Mouse (Mus musculus) kidney, postnatal 0 days (tissue): ENCODE measurements around the gene Samd5. TPM values are rescaled to one million over a fixed set of nuclear protein-coding genes. Genes with fewer than 3 reads are reported as not detected.

ENCODE experiments used
- ATAC-seq: fragments of 200-750 bp; cut with Nextera tagmentation; replicated peaks from 2 replicates; pipeline ENCODE4 v1.8.0; 2017; ENCODE audit warnings: low read depth, moderate number of reproducible peaks, moderate TSS enrichment, moderate library complexity; ENCODE audit not compliant: low FRiP score
- DNase-seq: peaks from one replicate; pipeline ENCODE4 v3.0.0-alpha.2; 2016; ENCODE audit warnings: low spot score
- H3K27ac ChIP-seq: fragments of 300-500 bp; sonication (generic); 2 replicates; pipeline ENCODE4 v1.5.1; 2014; ENCODE audit warnings: mild to moderate bottlenecking
- H3K27me3 ChIP-seq: fragments of 300-500 bp; sonication (generic); 2 replicates; pipeline ENCODE4 v1.6.1; 2014; ENCODE audit warnings: low read length, mixed read lengths; ENCODE audit not compliant: insufficient read depth
- H3K36me3 ChIP-seq: fragments of 300-500 bp; sonication (generic); 2 replicates; pipeline ENCODE4 v1.6.1; 2014; ENCODE audit warnings: low read length, mixed read lengths; ENCODE audit not compliant: insufficient read depth
- H3K4me1 ChIP-seq: fragments of 300-500 bp; sonication (generic); replicated peaks from 2 replicates; pipeline ENCODE4 v1.6.1; 2014; ENCODE audit warnings: antibody characterized with exemption, low read length, mixed read lengths; ENCODE audit not compliant: insufficient read depth
- H3K4me2 ChIP-seq: fragments of 300-500 bp; sonication (generic); 2 replicates; pipeline ENCODE4 v1.6.1; 2014; ENCODE audit warnings: mild to moderate bottlenecking, low read length, moderate library complexity, mixed read lengths
- H3K4me3 ChIP-seq: fragments of 300-500 bp; sonication (generic); replicated peaks from 2 replicates; pipeline ENCODE4 v1.5.1; 2014; ENCODE audit warnings: low read depth, low read length
- H3K9ac ChIP-seq: fragments of 300-500 bp; sonication (generic); 2 replicates; pipeline ENCODE4 v1.6.1; 2014; ENCODE audit warnings: low read depth, low read length
- H3K9me3 ChIP-seq: fragments of 300-500 bp; sonication (generic); replicated peaks from 2 replicates; pipeline ENCODE4 v1.6.1; 2016; ENCODE audit warnings: low read length, inconsistent platforms, mixed read lengths
- CTCF ChIP-seq: IDR thresholded peaks from 2 replicates; pipeline ENCODE4 v1.5.1; 2016; ENCODE audit warnings: antibody characterized with exemption, low read depth, mild to moderate bottlenecking, moderate library complexity
- WGBS: fragments of 180-500 bp; shearing (Covaris S2); extraction: QIAGEN DNeasy Blood & Tissue Kit; methylation state at CpG from one replicate; pipeline ENCODE4 v1.1.7; 2014; 5-methylcytosine and 5-hydroxymethylcytosine counted together
- polyA plus RNA-seq: library from polyadenylated mRNA; unstranded; fragments of >200 nt; fragmentation: Nextera tagmentation; extraction: Ambion mirVana; gene quantifications from 2 replicates; pipeline ENCODE4 v1.2.1, GENCODE M21; 2015

Gene Samd5
- polyA plus RNA-seq, 1 experiment from 2014 or later: 1.7 TPM

DNA sequence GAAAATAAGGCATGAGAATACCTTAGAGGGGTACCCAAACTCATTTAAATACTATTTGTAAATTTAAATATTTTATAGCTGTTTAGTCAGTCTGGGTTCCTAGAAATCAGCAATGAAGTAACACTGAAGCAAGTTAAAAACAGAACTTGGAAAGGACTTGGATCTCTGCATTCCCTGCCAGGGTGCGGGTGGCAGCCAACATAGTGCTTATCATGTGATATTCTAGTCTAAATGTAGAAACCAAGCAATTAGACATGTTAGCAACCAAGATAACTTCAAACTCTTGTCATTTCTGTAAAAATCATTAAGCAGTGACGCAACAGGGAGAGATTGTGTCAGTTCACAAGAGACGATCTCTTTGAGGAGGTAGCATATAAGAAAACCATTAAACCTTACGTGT lies 32.9 kb downstream of the Samd5 start:
- TF ChIP-seq CTCF: no peak
- Histone ChIP-seq H3K27me3 (no peaks in the 10 kb centered on the region), H3K4me2 (no peak overlapping the region), H3K9me3 (no peaks in the 10 kb centered on the region), H3K4me1 (no peaks in the 10 kb centered on the region), H3K36me3 (no peaks in the 10 kb centered on the region), H3K27ac (no peak overlapping the region), H3K9ac (no peak overlapping the region), H3K4me3 (no peak overlapping the region)
- WGBS: 91% methylated on average over 4 of the region's 4 CpGs
- DNase-seq (no peak), ATAC-seq (no peak)

DNA sequence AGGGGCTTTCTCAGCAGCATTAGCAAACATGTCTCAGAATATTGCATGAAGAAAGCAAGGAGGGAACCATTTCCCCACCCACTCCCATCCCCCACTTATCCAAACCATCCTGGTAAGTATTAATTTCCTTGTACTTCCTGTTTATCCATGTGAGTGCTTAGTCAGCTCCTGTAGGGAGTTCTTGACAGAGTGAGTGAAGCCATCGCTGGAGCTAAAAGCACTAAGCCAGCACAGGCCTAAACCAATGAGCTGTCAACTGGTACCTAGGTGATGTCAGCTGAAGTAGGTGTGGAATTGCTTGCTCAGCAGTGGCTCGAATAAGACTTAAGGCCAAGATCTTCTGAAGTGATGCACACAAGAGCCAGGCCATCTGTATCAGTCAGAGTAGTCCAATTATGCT lies 34.3 kb downstream of the Samd5 start:
- Histone ChIP-seq H3K4me3 (no peak overlapping the region), H3K9me3 (no peaks in the 10 kb centered on the region), H3K4me2 (no peak overlapping the region), H3K36me3 (no peaks in the 10 kb centered on the region), H3K4me1 (no peaks in the 10 kb centered on the region), H3K9ac (no peak overlapping the region), H3K27ac (no peak overlapping the region), H3K27me3 (no peaks in the 10 kb centered on the region)
- ATAC-seq: no peak
- TF ChIP-seq CTCF: no peak
- no peak for DNase-seq
- 59% methylated on average over 2 of the region's 2 CpGs for WGBS

DNA sequence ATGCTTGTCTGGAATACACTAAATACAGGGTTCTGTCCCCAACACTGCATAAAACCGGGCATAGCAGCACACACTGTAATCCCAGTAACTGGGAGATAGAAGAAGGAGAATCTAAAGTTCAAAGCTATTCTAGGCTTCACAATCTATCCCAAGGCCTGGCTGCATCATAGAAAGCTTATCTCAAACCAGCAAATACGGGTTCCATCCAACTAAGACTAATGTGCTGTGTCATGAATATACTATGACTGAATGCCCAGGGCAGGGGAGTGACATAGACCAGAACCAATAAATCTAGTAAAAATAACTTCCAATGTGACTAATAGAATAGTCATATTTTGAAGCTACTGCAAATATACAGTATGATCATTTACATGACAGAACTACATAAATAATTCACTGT lies 35.0 kb downstream of the Samd5 start:
- ATAC-seq: no peak
- TF ChIP-seq CTCF: no peak
- Histone ChIP-seq H3K4me1 (no peaks in the 10 kb centered on the region), H3K9me3 (no peaks in the 10 kb centered on the region), H3K36me3 (no peaks in the 10 kb centered on the region), H3K4me3 (no peak overlapping the region), H3K27ac (no peak overlapping the region), H3K4me2 (no peak overlapping the region), H3K9ac (no peak overlapping the region), H3K27me3 (no peaks in the 10 kb centered on the region)
- no peak for DNase-seq
- WGBS: 63% methylated on average over 2 of the region's 2 CpGs

DNA sequence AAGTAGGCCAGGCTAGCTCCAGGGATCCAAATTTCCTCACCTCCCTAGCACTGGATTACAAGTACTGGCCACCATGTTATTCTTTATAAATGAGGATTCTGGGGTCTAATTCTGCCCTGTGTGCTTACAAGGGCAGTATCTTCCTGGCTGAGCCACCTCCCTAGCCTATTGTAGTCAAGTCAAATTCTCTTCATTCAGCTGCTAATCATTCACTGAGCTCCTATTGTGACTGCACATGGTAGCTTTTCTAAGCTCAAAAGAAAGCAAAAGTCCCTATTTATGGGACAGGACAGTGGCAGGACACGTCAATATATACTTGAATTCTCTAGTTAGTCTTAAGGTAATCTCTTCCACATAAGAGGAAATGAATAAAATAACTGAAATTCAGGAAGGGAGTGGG lies 49.7 kb downstream of the Samd5 start:
- Histone ChIP-seq H3K4me3 (no peak overlapping the region), H3K9ac (no peak overlapping the region), H3K27ac (no peak overlapping the region), H3K36me3 (no peaks in the 10 kb centered on the region), H3K4me1 (no peaks in the 10 kb centered on the region), H3K9me3 (no peaks in the 10 kb centered on the region), H3K27me3 (no peaks in the 10 kb centered on the region), H3K4me2 (no peak overlapping the region)
- TF ChIP-seq CTCF: no peak
- 72% methylated on average over 1 of the region's 1 CpGs for WGBS
- no peak for DNase-seq
- ATAC-seq: no peak

DNA sequence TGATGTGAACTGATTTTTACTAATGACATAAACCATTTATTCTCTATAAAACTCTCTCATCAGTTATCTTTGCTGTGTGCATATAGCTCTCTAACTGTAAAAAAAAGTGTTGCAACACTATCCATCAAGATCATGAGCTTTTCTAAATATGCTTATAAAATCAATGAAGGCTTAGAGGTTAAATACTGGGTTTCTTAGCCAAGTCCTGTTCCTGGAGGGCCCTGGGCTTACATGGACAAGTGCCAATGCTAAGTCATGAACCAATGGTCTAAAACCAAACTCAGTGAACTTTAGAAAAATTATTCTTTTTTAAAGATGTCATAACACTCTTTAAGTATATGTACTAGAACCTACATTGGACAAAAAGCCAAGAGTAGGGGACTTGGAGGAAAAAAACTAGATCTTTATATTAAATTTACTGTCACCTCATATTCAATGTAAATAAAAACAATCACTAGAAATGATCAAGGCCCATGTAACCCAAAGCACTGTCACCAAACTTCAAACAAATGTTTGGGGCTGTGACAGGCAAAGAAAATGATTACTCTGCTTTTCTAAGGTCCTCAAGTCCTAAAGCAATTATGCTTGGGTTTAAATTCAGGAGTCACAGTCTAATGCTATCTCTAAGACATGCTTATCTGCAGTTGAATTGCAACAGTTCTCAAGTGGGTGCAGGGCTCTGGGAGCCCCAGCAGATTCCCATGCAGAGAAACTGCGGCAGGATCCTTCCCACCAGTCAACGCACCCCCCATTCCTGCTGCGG lies 52.9 kb downstream of the Samd5 start:
- ATAC-seq (no peak), DNase-seq (no peak)
- H3K36me3 ChIP-seq: no peaks in the 10 kb centered on the region
- no peaks in the 10 kb centered on the region for H3K9me3 ChIP-seq
- no peaks in the 10 kb centered on the region for H3K27me3 ChIP-seq
- 85% methylated on average over 3 of the region's 3 CpGs for WGBS
- no peak overlapping the region for H3K4me2 ChIP-seq
- TF ChIP-seq CTCF: no peak
- no peak overlapping the region for H3K9ac ChIP-seq
- no peak overlapping the region for H3K27ac ChIP-seq
- no peaks in the 10 kb centered on the region for H3K4me1 ChIP-seq
- no peak overlapping the region for H3K4me3 ChIP-seq

DNA sequence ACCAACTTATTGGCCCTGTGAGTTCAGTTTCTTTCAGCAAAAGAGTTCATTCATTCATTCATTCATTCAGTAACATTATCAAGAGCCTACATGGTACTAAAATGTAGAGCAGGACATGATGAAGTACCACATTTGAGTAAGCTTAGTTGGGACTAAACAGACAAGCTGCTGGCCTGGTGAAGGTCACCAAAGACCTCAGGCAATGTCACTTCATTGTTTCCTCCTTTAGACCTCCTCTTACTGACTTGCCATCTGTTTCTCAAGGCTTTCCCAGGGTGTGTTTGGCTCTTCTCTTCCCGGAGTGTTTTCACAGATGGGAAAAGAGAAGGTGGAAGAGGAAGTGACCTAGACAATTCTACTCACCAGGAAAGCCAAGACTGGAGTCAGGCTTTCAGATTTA lies 54.0 kb downstream of the Samd5 start:
- Histone ChIP-seq H3K4me3 (no peak overlapping the region), H3K4me1 (no peaks in the 10 kb centered on the region), H3K9ac (no peak overlapping the region), H3K27me3 (no peaks in the 10 kb centered on the region), H3K4me2 (no peak overlapping the region), H3K9me3 (no peaks in the 10 kb centered on the region), H3K36me3 (no peaks in the 10 kb centered on the region), H3K27ac (no peak overlapping the region)
- DNase-seq (no peak), ATAC-seq (no peak)
- WGBS: 28% methylated on average over 1 of the region's 1 CpGs
- TF ChIP-seq CTCF: no peak

DNA sequence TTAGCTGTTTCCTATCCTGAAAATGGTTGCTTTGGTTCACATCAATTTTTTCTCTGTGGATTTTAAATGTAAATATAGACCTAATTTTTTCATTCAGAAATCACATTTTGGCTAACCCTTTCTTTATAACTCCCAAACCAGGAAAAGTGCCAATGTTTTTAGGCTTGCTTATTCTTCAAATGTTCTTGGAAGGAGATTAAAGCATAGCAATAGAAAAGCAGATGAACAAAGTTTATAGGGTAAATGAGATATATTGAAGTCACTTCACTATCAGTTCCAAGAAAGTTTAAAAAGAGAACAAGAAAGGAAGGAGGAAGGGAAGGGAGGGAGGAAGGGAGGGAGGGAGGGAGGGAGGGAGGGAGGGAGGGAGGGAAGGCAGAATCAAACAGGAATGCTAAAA lies 60.0 kb downstream of the Samd5 start:
- no peak overlapping the region for H3K27ac ChIP-seq
- no peak for TF ChIP-seq CTCF
- DNase-seq (peak; percentile 62), ATAC-seq (no peak)
- H3K9me3 ChIP-seq: no peaks in the 10 kb centered on the region
- H3K4me3 ChIP-seq: no peak overlapping the region
- no peaks in the 10 kb centered on the region for H3K27me3 ChIP-seq
- H3K9ac ChIP-seq: no peak overlapping the region
- no peaks in the 10 kb centered on the region for H3K4me1 ChIP-seq
- H3K36me3 ChIP-seq: no peaks in the 10 kb centered on the region
- H3K4me2 ChIP-seq: no peak overlapping the region
